Mouse (Mus musculus): Measurements from ENCODE around the gene Elmo2.

- TF ChIP-seq HCFC1 (IDR thresholded peaks at IDR 0.05; ENCODE audit: borderline replicate concordance, insufficient read depth, low read length), result no peak
- TF ChIP-seq CHD2 (IDR thresholded peaks at IDR 0.05; ENCODE audit: low read depth, low read length), result no peak
- TF ChIP-seq MAFK (IDR thresholded peaks at IDR 0.05; ENCODE audit: insufficient read depth, low read depth, low read length), result no peak
- TF ChIP-seq ZC3H11A (IDR thresholded peaks at IDR 0.05; ENCODE audit: borderline replicate concordance, low read depth, low read length), result no peak
These were observed 73.5 kb downstream of the Elmo2 start for GRCm38 (mm10) chr2:165252801-165253200.
